Mouse (Mus musculus) lung, postnatal 36 days (tissue): ENCODE results near the gene Nell2.

Experiments
- DNase-seq: peaks from one replicate; pipeline ENCODE4 v3.0.0; 2022; ENCODE audit warnings: mixed read lengths

The Nell2 gene

GRCm38 (mm10) chr15:95467195-95467594, 61.2 kb downstream of the Nell2 start:
- DNase-seq = no peak

- DNase-seq = no peak
Measured at GRCm38 (mm10) chr15:95460041-95460566, 68.3 kb downstream of the Nell2 start.

- no peak for DNase-seq
Measured at GRCm38 (mm10) chr15:95444586-95444985, 83.8 kb downstream of the Nell2 start.

- no peak for DNase-seq
Measured at GRCm38 (mm10) chr15:95437740-95438139, 90.6 kb downstream of the Nell2 start.

GRCm38 (mm10) chr15:95436261-95436660, 92.1 kb downstream of the Nell2 start:
- DNase-seq = no peak

- DNase-seq = no peak
Measured at GRCm38 (mm10) chr15:95431156-95431799, 97.1 kb downstream of the Nell2 start.

- no peak for DNase-seq
Measured at GRCm38 (mm10) chr15:95430000-95430399, 98.4 kb downstream of the Nell2 start.

GRCm38 (mm10) chr15:95428003-95428663, 100.2 kb downstream of the Nell2 start:
- no peak for DNase-seq

GRCm38 (mm10) chr15:95425085-95425484, 103.3 kb downstream of the Nell2 start:
- DNase-seq = no peak

GRCm38 (mm10) chr15:95422226-95422950, 106.0 kb downstream of the Nell2 start:
- DNase-seq = no peak

GRCm38 (mm10) chr15:95418641-95419040, 109.7 kb downstream of the Nell2 start:
- no peak for DNase-seq

GRCm38 (mm10) chr15:95411949-95412741, 116.2 kb downstream of the Nell2 start:
- no peak for DNase-seq

GRCm38 (mm10) chr15:95410213-95410843, 118.0 kb downstream of the Nell2 start:
- no peak for DNase-seq

- DNase-seq = no peak
Measured at GRCm38 (mm10) chr15:95390347-95390746, 138.0 kb downstream of the Nell2 start.

GRCm38 (mm10) chr15:95388950-95389349, 139.4 kb downstream of the Nell2 start:
- no peak for DNase-seq

- no peak for DNase-seq
Measured at GRCm38 (mm10) chr15:95380859-95381258, 147.5 kb downstream of the Nell2 start.

GRCm38 (mm10) chr15:95370720-95371395, 157.5 kb downstream of the Nell2 start:
- no peak for DNase-seq

- no peak for DNase-seq
Measured at GRCm38 (mm10) chr15:95368185-95368584, 160.2 kb downstream of the Nell2 start.

- no peak for DNase-seq
Measured at GRCm38 (mm10) chr15:95366506-95366905, 161.9 kb downstream of the Nell2 start.

GRCm38 (mm10) chr15:95354806-95355205, 173.6 kb downstream of the Nell2 start:
- DNase-seq = no peak
